Mouse (Mus musculus) stomach, embryonic 14.5 days (tissue): Measurements from ENCODE around the gene Slc43a1. TPM values are rescaled to one million over a fixed set of nuclear protein-coding genes. Genes with fewer than 3 reads are reported as not detected.

Experiments
- ATAC-seq: fragments of 200-750 bp; cut with Nextera tagmentation; 2 replicates; pipeline ENCODE4 v1.8.0; 2017; ENCODE audit warnings: low read depth, moderate TSS enrichment; ENCODE audit not compliant: insufficient number of reproducible peaks, insufficient read depth, low FRiP score
- H3K27ac ChIP-seq: fragments of 300-500 bp; sonication (generic); 2 replicates; pipeline ENCODE4 v1.5.1; 2014; ENCODE audit warnings: mild to moderate bottlenecking, low read length, moderate library complexity, mixed read lengths
- H3K27me3 ChIP-seq: fragments of 300-500 bp; sonication (generic); 2 replicates; pipeline ENCODE4 v1.6.1; 2014; ENCODE audit warnings: low read length, control low read depth, mixed read lengths; ENCODE audit not compliant: control insufficient read depth, insufficient read depth
- H3K36me3 ChIP-seq: fragments of 300-500 bp; sonication (generic); 2 replicates; pipeline ENCODE4 v1.6.1; 2014; ENCODE audit warnings: mild to moderate bottlenecking, control low read depth, low read length, moderate library complexity, mixed read lengths; ENCODE audit not compliant: control insufficient read depth, insufficient read depth
- H3K4me1 ChIP-seq: fragments of 300-500 bp; sonication (generic); 2 replicates; pipeline ENCODE4 v1.6.1; 2014; ENCODE audit warnings: low read length, control low read depth, mixed read lengths; ENCODE audit not compliant: control insufficient read depth, insufficient read depth
- H3K4me2 ChIP-seq: fragments of 300-500 bp; sonication (generic); replicated peaks from 2 replicates; pipeline ENCODE4 v1.6.1; 2014; ENCODE audit warnings: low read depth, low read length, control low read depth
- H3K4me3 ChIP-seq: fragments of 300-500 bp; sonication (generic); 2 replicates; pipeline ENCODE4 v1.5.1; 2014; ENCODE audit warnings: low read depth, low read length, control low read depth
- H3K9ac ChIP-seq: fragments of 300-500 bp; sonication (generic); replicated peaks from 2 replicates; pipeline ENCODE4 v1.6.1; 2014; ENCODE audit warnings: low read depth, mild to moderate bottlenecking, control low read depth, low read length, moderate library complexity, mixed read lengths
- H3K9me3 ChIP-seq: fragments of 300-500 bp; sonication (generic); 2 replicates; pipeline ENCODE4 v1.6.1; 2016; ENCODE audit warnings: low read depth, low read length, control low read depth; ENCODE audit not compliant: control insufficient read depth
- WGBS: fragments of 180-500 bp; shearing (Covaris S2); extraction: QIAGEN DNeasy Blood & Tissue Kit; methylation state at CpG from one replicate; pipeline ENCODE4 v1.1.7; 2014; 5-methylcytosine and 5-hydroxymethylcytosine counted together
- polyA plus RNA-seq: library from polyadenylated mRNA; unstranded; fragments of >200 nt; fragmentation: Nextera tagmentation; extraction: Ambion mirVana; gene quantifications from 2 replicates; pipeline ENCODE4 v1.2.1, GENCODE M21; 2014

The Slc43a1 gene
- polyA plus RNA-seq, 1 experiment from 2014 or later: 21.1 TPM

DNA sequence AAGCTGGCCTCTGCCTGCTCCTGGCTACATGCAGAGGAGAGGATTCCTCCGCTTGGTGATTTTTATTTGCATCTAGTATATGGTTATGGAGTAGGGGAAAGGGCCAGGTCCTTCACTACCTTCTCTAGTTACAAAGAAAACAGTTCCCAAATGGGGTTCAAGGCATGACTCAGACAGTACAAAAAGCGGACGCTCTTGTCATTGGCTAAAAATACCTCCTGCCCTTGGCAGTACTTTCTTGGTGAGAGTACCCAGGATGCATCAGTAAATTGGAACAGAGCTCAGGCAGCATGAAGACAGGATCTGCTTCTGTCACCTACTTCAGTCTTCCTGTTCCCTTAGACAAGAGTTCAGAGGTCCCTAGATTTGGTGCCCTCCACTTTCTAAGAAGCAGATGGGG is 18.8 kb upstream of the Slc43a1 start:
- Histone ChIP-seq H3K9me3 (no peaks in the 10 kb centered on the region), H3K9ac (no peak overlapping the region), H3K27ac (no peak overlapping the region), H3K4me2 (no peak overlapping the region), H3K4me1 (no peaks in the 10 kb centered on the region), H3K27me3 (no peaks in the 10 kb centered on the region), H3K36me3 (no peaks in the 10 kb centered on the region), H3K4me3 (no peak overlapping the region)
- WGBS: 59% methylated on average over 3 of the region's 3 CpGs
- ATAC-seq: no peak

- ATAC-seq: no peak
- Histone ChIP-seq H3K36me3 (no peaks in the 10 kb centered on the region), H3K9ac (no peak within 1 kb of the TSS), H3K4me3 (no peak within 1 kb of the TSS), H3K4me2 (no peak within 1 kb of the TSS), H3K27ac (no peak within 1 kb of the TSS), H3K4me1 (0 out of 2 replicates have a peak, but pooled peaks cover 1% of the 10 kb centered on the region), H3K27me3 (no peaks in the 10 kb centered on the region), H3K9me3 (no peaks in the 10 kb centered on the region)
- 45% methylated on average over 13 of the region's 13 CpGs for WGBS
Observed at GRCm38 (mm10) chr2:84822552-84822951, 16.1 kb upstream of the Slc43a1 start, which contains the start of gene Smtnl1. TSS of gene Smtnl1 (minus strand) at chr2:84822652.

GRCm38 (mm10) chr2:84823237-84823636 is 15.4 kb upstream of the Slc43a1 start:
- Histone ChIP-seq H3K27ac (no peak overlapping the region), H3K9me3 (no peaks in the 10 kb centered on the region), H3K9ac (no peak overlapping the region), H3K4me3 (no peak overlapping the region), H3K36me3 (no peaks in the 10 kb centered on the region), H3K27me3 (no peaks in the 10 kb centered on the region), H3K4me1 (0 out of 2 replicates have a peak, but pooled peaks cover 4% of the 10 kb centered on the region), H3K4me2 (no peak overlapping the region)
- WGBS: 36% methylated on average over 2 of the region's 2 CpGs
- no peak for ATAC-seq

GRCm38 (mm10) chr2:84826488-84827282 is 12.0 kb upstream of the Slc43a1 start, which contains the start of gene Timm10:
TSS of gene Timm10 (plus strand) at chr2:84826997.
- Histone ChIP-seq H3K4me2 (peak within 1 kb of the TSS; percentile 97), H3K4me3 (peak within 1 kb of the TSS; percentile 90), H3K4me1 (0 out of 2 replicates have a peak, but pooled peaks cover 4% of the 10 kb centered on the region), H3K9me3 (no peaks in the 10 kb centered on the region), H3K27me3 (no peaks in the 10 kb centered on the region), H3K36me3 (no peaks in the 10 kb centered on the region), H3K27ac (peak within 1 kb of the TSS; percentile 39), H3K9ac (peak within 1 kb of the TSS; percentile 63)
- under 1% methylated on average over 34 of the region's 34 CpGs for WGBS
- ATAC-seq: peak; percentile 88

DNA sequence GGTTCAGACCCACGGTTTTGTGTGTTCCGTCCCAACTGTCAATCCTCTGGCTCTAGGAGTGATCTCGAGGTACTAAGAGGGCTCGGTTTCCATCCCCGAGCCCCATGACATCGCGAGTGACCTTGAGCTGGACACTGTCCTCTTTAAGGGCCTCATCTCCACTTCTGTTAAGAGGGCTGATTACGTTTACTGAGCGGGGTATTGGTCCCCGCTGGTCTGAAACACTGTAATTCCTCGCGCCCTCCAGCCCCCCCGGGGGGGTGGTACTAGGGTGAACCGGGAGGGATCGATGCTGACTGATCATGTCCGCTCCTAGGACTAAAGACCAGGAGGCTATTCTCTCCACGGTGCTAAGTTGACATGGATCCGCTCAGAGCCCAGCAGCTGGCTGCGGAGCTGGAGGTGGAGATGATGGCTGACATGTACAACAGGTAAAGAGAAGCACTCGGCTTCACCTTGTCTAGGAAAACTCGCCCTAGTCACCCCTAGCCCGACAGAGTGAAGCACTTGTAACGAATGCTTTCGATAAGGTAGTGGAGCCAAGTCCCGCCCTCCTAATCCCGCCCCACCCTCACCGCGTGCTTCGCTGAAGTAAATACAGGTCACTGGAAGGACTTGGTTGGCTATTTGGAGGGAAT is 11.2 kb upstream of the Slc43a1 start:
- peak; percentile 20; the same call in 1 of the 2 replicates for ATAC-seq
- 1% methylated on average over 29 of the region's 29 CpGs for WGBS
- H3K4me1 ChIP-seq: 0 out of 2 replicates have a peak, but pooled peaks cover 10% of the 10 kb centered on the region

GRCm38 (mm10) chr2:84831666-84832391 is 6.8 kb upstream of the Slc43a1 start:
- no peaks in the 10 kb centered on the region for H3K9me3 ChIP-seq
- H3K4me3 ChIP-seq: no peak overlapping the region
- peak; percentile 68 for ATAC-seq
- no peaks in the 10 kb centered on the region for H3K27me3 ChIP-seq
- peak overlapping the region; percentile 72 for H3K27ac ChIP-seq
- no peak overlapping the region for H3K4me2 ChIP-seq
- WGBS: 26% methylated on average over 10 of the region's 10 CpGs
- H3K36me3 ChIP-seq: no peaks in the 10 kb centered on the region
- 0 out of 2 replicates have a peak, but pooled peaks cover 10% of the 10 kb centered on the region for H3K4me1 ChIP-seq
- H3K9ac ChIP-seq: no peak overlapping the region

More for the DNA sequence above, 11.2 kb upstream of the Slc43a1 start:
- H3K36me3 ChIP-seq: no peaks in the 10 kb centered on the region
- H3K4me2 ChIP-seq: peak overlapping the region; percentile 97
- H3K27ac ChIP-seq: peak overlapping the region; percentile 39
- H3K9me3 ChIP-seq: no peaks in the 10 kb centered on the region
- H3K27me3 ChIP-seq: no peaks in the 10 kb centered on the region
- peak overlapping the region; percentile 90 for H3K4me3 ChIP-seq
- H3K9ac ChIP-seq: peak overlapping the region; percentile 63

GRCm38 (mm10) chr2:84837107-84837506 is 1.5 kb upstream of the Slc43a1 start:
- Histone ChIP-seq H3K36me3 (no peaks in the 10 kb centered on the region), H3K9me3 (no peaks in the 10 kb centered on the region), H3K4me2 (no peak overlapping the region), H3K4me1 (peaks cover 16% of the 10 kb centered on the region; the same call in 1 of the 2 replicates), H3K27ac (no peak overlapping the region), H3K27me3 (no peaks in the 10 kb centered on the region), H3K9ac (no peak overlapping the region), H3K4me3 (no peak overlapping the region)
- WGBS: 47% methylated on average over 8 of the region's 8 CpGs
- no peak for ATAC-seq
